Mouse (Mus musculus): ENCODE data around the gene Ndufb6.
"Not testable (repeated sequence)": the region's sequence is repeated elsewhere in the genome, so short reads cannot be mapped to it uniquely, and the experiment has no call there.

The Ndufb6 gene

DNA sequence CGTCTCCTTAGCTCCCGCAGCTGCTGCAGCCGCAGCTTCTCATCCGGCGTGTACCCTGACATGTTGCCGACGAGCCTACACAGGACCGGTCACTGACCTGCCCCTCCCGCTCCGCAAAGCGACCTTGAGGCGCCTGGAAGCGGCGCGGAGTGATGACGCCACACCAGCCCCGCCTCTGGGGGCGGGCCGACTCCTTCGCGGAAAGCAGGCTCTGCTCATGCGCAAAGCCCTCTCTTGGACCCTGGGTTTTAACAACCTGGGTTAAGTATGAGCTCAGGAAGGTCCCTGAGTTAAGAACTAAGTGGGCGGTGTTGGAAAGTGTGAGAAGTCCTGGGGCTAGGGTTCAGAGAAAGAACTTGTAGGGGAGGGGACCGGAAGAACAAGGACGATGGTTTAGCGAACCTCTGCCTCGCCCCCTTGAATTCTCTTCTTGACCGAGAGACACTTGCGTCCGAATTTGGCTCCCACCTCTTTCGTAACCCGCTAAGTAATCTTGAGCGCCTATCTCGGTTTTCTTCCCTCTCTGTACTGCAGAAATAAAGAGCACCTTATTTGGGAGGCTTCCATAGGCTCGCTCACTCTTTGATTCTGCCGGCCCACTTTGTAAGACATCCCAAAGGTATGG lies at the start of gene Ndufb6:
Gene Ndufb6 (minus strand): TSS at position 146 of the 625 bp plus-strand sequence.
- ChIA-PET CTCF (interaction anchor here in 1 of 4 experiments (0.8 to 1.4 kb wide), 3 partner anchors 11 to 401 kb away, joined by 3 to 4 read pairs (median 4); partner anchors contain the start of gene Aco1), POLR2A (interaction anchor here (0.6 to 4.1 kb wide), 27 partner anchors 9 to 442 kb away, joined by 3 to 124 read pairs (median 5); partner anchors contain the start of genes Smim27 (in 4 of the 4), Topors (in 4 of the 4), Aco1 (in 2 of the 4) and Ddx58 (in 1 of the 4))

DNA sequence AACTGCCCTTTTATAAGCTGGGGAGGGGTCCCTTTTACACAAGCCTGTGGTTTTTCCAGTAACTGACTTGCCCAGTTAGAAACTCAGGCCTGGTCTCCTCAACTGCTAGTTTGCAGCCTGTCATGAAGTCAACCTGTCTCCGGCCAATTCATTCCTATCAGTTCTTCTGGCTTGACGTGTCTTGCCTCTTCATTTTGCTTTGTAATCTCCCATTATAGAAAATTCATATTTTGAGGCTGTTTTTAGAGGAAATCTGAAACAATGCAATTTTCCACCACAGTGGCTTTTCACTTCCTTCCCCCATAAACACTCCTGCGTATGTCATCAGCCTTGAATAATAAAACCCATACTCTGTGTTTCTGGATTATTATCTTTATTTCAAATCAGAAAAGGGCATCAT lies 47.9 kb upstream of the Ndufb6 start:
- ChIA-PET POLR2A (interaction anchor here in 1 of 4 experiments (0.6 kb wide), 1 partner anchor 580 kb away, joined by 3 read pairs; no protein-coding TSS in a partner anchor), CTCF (no interaction called here)

DNA sequence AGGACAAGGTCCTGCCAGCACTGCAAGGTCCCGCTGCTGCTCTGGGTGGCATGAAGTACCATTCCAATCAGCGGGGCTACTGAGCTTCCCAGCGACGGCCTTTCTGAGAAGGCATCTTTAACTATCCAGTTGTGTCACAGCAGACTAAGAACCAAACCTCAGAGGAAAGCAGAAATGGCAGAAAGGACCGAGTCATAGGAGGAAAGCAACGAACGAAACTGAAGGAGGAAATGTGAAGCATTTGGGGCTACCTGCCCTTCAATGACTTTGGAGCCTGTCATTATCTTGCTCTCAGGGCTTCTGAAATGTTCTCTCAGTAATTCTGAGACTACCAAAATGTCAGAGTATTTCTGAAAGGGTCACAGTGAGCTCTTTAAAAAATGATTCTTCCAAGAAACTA lies 45.4 kb upstream of the Ndufb6 start:
- ChIA-PET POLR2A (no interaction called here), CTCF (interaction anchor here in 2 of 4 experiments (1.0 to 1.1 kb wide), 2 partner anchors 10 to 24 kb away, joined by 3 to 4 read pairs; no protein-coding TSS in a partner anchor)

DNA sequence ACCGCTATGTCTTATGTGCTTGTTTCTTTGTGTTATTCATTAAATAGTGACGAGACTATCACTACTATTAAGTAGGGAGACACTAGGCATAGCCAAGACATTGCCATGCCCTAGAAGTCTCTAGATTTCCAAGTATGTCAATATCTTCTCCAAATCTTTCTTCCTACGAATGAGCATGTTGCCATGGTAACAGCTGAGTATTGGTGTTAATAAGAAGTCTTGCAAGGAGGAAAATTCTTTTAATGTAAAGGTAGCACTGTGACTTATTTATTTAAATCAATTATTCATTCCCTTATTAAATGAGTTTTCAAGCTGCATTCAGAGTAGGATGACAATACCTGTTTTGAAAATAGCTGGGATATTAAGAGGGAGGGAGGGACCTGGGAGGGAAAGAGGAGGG lies 38.2 kb upstream of the Ndufb6 start:
- ChIA-PET CTCF (no interaction called here), POLR2A (no interaction called here)

DNA sequence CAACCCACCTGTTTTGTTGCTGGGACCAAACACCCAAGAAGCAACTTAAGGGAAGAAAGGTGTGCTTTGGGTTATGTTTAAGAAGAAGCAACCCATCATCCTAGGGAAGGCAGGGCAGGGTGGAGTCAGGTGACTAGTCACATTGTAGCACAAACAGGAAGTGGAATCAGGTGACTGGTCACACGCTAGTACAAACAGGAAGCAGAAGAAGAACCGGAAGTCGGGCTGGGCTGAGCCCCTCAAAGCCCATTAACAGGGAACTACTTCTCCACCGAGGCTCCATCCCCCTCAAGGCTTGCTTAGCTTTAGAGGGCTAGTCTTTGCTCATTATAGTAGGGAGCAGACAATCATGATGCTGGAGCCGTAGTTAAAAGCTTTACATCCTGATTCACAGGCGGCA lies 33.8 kb upstream of the Ndufb6 start:
- POLR2A ChIA-PET: no interaction called here

DNA sequence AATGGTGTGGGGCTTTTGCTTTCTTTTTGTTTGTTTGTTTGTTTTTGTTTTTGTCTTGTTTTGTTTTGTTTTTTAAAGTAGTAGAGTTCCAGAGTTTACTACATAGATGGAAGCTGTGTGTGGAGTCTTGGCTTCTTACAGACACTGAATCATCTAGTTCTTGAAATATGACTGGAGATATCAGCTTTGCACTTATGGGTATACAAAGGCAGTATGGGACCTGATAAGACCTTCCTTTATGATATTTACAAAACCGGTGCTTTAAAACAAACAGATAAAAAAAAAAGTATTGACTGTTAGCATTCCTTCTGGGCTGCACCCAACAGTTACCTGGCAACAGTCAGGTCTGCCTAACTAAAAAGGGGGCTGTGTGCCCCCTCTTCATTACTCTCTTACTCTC lies 33.0 kb upstream of the Ndufb6 start:
- CTCF ChIA-PET: interaction anchor here in 2 of 4 experiments (2.1 kb wide), 2 partner anchors 11 kb away, joined by 7 to 10 read pairs; no protein-coding TSS in a partner anchor
- POLR2A ChIA-PET: interaction anchor here in 1 of 4 experiments (0.7 kb wide), 1 partner anchor 303 kb away, joined by 3 read pairs; no protein-coding TSS in a partner anchor

More for the DNA sequence above, 33.8 kb upstream of the Ndufb6 start:
- CTCF ChIA-PET: interaction anchor here in 1 of 4 experiments (1.1 kb wide), 1 partner anchor 12 kb away, joined by 3 read pairs; no protein-coding TSS in a partner anchor

DNA sequence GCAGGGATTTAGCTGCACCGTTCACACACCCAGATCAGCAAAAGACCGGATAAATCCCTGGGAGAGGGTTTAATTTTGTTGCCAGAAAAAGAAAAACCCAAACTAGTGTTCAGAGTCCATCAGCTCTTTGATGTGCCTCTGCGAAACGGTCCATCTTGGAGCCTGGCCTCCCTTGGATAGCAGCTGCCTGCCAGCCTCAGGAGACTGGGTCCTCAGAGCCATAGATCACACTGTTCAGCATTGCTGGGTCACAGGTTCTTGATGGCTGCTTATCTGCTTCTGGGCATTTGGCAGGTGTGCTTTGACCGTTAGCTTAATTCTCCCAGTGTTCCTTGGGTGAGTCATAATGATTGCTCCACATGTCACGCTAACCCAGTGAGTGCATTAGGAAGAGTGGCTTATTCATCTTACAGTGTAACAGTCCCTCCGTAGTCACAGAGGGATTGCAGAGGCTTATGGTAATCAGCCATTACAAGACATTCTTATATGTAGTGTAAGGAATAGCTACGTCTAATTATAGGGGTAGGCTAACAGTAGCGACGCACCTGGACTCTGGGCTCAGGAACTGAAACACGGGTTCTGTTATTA lies 31.7 kb upstream of the Ndufb6 start:
- POLR2A ChIA-PET: interaction anchor here in 2 of 4 experiments (0.6 to 0.9 kb wide), 3 partner anchors 10 to 97 kb away, joined by 3 to 6 read pairs (median 3); no protein-coding TSS in a partner anchor
- CTCF ChIA-PET: interaction anchor here in 3 of 4 experiments (0.6 to 2.1 kb wide), 5 partner anchors 10 to 371 kb away, joined by 3 to 10 read pairs (median 5); no protein-coding TSS in a partner anchor

DNA sequence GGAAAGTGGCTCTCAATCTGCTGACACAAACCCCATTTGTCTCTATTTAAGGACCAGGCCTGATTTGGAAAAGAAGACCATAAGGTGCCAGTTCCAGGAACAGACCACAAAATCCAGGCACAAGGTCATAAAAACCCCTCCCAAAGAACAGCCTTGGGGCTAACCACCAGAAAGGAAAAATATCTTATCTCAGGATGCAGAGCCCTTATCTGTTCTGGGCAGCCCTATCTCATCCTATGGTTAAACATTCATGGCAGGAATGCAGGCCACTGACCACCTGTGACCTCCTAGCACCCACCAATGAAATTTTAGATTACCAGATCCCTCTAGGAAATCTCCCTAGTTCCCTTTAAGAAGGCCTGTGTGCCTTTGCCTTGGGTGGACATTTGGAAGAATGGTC lies 30.5 kb upstream of the Ndufb6 start:
- CTCF ChIA-PET: interaction anchor here in 1 of 4 experiments (1.6 kb wide), 1 partner anchor 8 kb away, joined by 5 read pairs; no protein-coding TSS in a partner anchor
- POLR2A ChIA-PET: no interaction called here

DNA sequence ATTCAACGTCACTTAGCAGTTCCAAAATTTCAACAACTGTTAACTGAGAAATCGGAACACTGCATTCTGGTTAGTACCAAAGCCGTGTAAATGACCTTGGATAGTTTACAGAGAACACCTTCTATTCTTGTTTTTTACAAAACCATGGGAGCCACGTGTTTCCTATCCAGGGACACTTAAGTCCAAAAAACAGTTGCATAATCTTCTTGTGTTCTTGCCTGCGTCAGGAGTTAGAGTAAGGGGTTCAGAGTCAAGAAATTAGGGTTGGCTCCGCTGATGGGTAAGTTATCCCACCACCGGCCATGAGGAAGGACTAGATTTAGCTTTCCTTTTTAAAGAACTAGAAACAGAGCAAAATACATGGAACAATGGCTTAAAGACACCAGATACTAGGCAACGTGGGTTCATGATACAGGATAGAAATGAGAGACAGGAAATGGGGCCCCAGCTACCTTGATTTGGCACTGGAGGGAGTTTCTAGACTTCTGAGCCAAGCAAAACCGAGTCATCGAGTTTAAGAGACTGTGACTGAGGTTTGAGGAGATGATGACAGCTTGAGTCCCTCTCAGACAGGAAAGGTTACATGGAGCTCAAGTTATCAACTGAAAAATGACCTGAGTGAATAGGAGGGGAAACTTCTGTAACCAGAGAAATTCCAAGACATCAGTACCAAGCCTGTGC lies 23.4 kb upstream of the Ndufb6 start:
- POLR2A ChIA-PET: no interaction called here
- CTCF ChIA-PET: interaction anchor here in 3 of 4 experiments (0.6 to 1.7 kb wide), 4 partner anchors 146 to 1169 kb away, joined by 3 to 10 read pairs (median 3); no protein-coding TSS in a partner anchor

DNA sequence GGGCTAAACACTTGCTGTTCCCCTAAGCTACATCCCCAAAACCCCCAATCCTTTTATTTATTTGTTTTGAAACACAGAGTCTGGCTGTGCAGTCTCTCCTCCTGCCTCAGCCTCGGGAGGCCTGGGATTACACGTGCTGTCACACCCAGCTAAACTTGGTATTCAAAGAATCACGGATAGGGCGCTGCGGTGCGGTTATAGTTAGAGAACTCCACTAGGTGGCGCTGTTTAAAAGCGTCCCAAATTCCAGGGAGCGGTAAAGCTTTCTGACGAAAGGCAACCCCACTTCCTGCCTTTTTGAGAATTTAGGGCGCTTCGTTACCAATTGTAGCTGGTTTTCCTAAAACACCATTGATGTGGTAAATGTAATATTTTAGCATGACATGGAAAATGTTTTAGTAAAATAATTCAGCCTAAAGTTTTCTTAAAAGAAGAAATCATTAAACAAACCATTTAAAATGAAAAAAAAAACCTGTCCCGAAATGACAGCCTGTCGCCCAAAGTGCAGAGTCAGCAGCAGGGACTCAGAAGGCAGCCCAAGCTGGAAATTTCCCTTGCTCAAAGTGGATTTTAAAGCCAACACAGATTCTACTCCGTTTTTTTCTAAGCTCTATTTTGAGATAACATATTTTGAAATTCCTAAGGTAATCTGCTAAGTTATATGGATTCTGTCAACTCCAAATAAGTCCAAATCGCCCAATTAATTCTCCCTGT lies 22.0 kb upstream of the Ndufb6 start:
- POLR2A ChIA-PET: interaction anchor here in 3 of 4 experiments (0.5 to 2.0 kb wide), 17 partner anchors 10 to 1016 kb away, joined by 3 to 6 read pairs (median 3); partner anchors contain the start of genes Aco1 (in 3 of the 3), Smim27 (in 2 of the 3), Topors (in 2 of the 3) and Aptx (in 1 of the 3)
- CTCF ChIA-PET: interaction anchor here (0.5 to 3.0 kb wide), 47 partner anchors 9 to 979 kb away, joined by 3 to 17 read pairs (median 4); partner anchors contain the start of genes Aco1 (in 2 of the 4), B4galt1 (in 1 of the 4) and Ddx58 (in 1 of the 4)

DNA sequence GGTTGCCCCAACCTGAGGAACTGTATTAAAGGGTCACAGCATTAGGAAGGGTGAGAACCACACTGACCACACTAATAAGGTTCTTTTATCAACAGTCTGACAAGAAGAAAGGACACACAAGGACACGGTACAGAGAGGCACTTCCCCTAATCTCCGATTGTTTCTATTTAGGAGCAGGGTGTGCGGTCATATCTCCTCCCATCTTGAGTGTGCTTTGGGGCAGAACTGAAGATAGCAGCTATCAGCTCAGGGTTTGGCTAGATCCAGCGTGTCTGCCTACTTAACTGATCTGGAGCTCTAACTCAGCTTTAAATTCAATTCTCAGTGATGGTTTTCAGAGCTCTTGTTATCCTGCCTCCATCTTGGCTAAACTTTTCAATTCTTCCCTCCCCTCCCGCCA lies 19.9 kb upstream of the Ndufb6 start:
- ChIA-PET CTCF (interaction anchor here in 2 of 4 experiments (0.6 to 3.0 kb wide), 3 partner anchors 66 to 383 kb away, joined by 4 to 13 read pairs (median 7); no protein-coding TSS in a partner anchor), POLR2A (interaction anchor here in 2 of 4 experiments (1.3 to 1.8 kb wide), 2 partner anchors 14 to 156 kb away, joined by 3 to 6 read pairs; partner anchors contain the start of gene Aco1 (in 1 of the 2))

DNA sequence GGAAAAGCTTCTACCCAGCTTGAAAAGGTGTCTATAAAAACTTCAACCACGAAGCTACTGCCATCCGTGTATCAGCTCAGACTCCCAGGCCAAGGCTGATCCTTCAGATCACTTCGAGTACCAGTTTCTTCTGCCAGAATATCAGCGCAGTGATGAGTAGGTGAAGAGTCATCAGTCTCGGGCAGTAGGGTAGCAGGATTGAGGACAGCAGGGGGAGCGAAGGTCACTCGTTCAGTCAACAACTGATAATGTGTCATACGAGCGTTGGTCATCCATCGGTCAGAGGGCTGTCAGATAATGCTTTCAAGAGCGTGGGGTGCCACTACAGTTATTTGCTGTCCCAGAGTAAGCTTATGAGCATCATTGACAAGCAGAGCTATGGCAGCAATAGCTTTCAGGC lies 12.3 kb upstream of the Ndufb6 start:
- POLR2A ChIA-PET, CTCF ChIA-PET: not testable (repeated sequence)

DNA sequence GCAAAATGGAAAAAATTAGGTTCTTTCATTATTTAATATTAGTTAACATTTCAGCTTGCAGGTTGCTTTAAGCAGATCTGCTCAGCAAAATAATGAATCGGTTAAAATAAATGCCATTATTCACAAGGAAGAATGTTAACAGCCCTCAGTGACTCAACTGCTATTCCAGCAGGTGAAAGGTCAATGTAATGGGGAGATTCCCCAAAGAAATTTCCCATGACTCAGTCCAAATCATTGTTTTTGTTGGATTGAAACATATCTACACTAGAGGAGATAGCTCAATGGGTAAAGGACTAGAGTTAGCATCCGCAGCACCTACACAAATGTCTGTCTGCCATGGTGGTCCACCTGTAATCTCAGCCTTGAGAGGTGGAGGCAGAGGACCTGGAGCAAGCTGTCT lies 9.8 kb upstream of the Ndufb6 start:
- POLR2A ChIA-PET: interaction anchor here in 2 of 4 experiments (0.6 to 1.3 kb wide), 3 partner anchors 10 to 21 kb away, joined by 3 read pairs; partner anchors contain the start of gene Topors (in 1 of the 2)

DNA sequence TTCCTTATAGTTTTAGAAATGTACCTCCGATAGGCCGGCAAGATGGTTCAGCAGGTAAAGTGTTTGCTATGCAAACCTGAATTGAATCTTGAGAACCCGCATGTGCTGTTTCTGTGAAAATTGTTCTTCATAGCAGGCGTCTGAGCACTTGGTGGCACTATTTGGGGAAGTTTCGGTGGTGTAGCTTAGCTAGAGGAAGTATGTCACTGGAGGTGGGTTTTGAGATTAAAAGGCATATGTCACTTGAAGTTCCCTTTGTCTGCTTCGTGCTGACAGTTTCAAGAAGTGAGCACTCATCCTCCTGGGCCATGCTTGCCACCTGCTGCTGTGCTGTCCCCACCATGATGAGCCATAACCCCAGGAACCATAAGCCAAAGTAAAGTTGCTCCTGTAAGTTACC lies 8.2 kb upstream of the Ndufb6 start:
- CTCF ChIA-PET: interaction anchor here in 2 of 4 experiments (0.6 to 2.5 kb wide), 3 partner anchors 13 to 164 kb away, joined by 5 to 11 read pairs (median 8); no protein-coding TSS in a partner anchor
- POLR2A ChIA-PET: interaction anchor here in 1 of 4 experiments (0.9 to 4.9 kb wide), 2 partner anchors 13 to 19 kb away, joined by 3 to 49 read pairs; partner anchors contain the start of genes Smim27 and Topors

More for the DNA sequence above, 9.8 kb upstream of the Ndufb6 start:
- CTCF ChIA-PET: interaction anchor here in 1 of 4 experiments (1.3 kb wide), 1 partner anchor 11 kb away, joined by 6 read pairs; no protein-coding TSS in a partner anchor

DNA sequence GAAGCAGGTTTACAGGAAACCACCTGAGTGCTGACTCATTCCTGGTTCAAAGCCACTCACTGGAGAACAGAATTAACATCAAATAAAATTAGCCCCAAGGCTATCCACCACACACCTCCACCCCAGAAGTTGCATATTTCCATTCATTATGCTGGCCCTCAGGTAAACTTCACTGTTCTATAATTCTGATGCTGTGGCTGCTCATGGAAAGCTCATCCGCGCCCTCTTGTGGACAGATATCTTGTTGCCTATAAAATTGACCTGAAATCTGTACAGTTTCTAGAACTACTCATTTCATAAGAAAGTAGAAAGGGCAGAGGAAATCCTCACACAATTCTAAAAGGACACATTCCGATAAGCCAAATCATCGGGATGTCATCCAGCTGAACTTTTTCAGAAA lies 6.4 kb upstream of the Ndufb6 start:
- ChIA-PET POLR2A (interaction anchor here (0.6 to 4.9 kb wide), 18 partner anchors 14 to 974 kb away, joined by 3 to 49 read pairs (median 4); partner anchors contain the start of genes Smim27 (in 3 of the 4), Topors (in 3 of the 4), Aco1 (in 2 of the 4) and B4galt1 (in 1 of the 4)), CTCF (interaction anchor here (0.5 to 2.5 kb wide), 29 partner anchors 10 to 1997 kb away, joined by 3 to 15 read pairs (median 4); partner anchors contain the start of genes Aco1 (in 2 of the 4) and Topors (in 1 of the 4))

DNA sequence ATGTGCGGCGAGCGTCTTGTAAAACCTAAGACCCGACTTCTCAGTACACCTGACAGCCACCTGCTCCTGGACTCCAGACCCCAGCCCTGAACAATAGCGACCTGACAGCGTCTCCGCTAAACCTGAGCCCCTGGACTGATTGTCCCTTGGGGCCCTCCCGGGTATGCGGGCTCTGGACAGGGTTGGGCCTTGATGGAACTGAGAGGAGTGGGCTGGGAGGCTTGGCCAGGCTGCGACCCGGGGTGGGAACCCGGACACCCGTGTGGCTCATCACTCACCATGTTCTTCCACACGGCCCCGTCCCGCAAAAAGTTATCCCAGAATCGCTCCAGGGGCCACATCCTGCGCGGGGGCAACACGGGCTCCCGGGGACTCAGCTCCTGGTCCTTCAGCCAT lies 343 bp downstream of the Ndufb6 start:
- POLR2A ChIA-PET: interaction anchor here (0.8 to 4.1 kb wide), 24 partner anchors 9 to 422 kb away, joined by 3 to 124 read pairs (median 6); partner anchors contain the start of genes Smim27 (in 4 of the 4), Topors (in 4 of the 4), Aco1 (in 3 of the 4) and Ddx58 (in 1 of the 4)

More for the DNA sequence above, 343 bp downstream of the Ndufb6 start:
- CTCF ChIA-PET: interaction anchor here in 1 of 4 experiments (0.8 to 1.4 kb wide), 3 partner anchors 11 to 402 kb away, joined by 3 to 4 read pairs (median 4); partner anchors contain the start of gene Aco1

Data from embryonic stem cell, embryonic (primary cell).